Mouse (Mus musculus) cerebellum, adult 2 months (tissue): ENCODE results near the gene Arl4d. TPM values are rescaled to one million over a fixed set of nuclear protein-coding genes. Genes with fewer than 3 reads are reported as not detected.
"Not testable (repeated sequence)": the region's sequence is repeated elsewhere in the genome, so short reads cannot be mapped to it uniquely, and the experiment has no call there.

Experiments
- DNase-seq, 2 experiments: peaks; one replicate each; pipeline ENCODE4 v3.0.0; 2021
- H3K27ac ChIP-seq: fragments of 200-500 bp; 2 replicates; pipeline ENCODE4 v1.5.1; 2012; ENCODE audit warnings: low read length, control low read depth, inconsistent platforms; ENCODE audit not compliant: insufficient read depth
- H3K27me3 ChIP-seq: fragments of 200-500 bp; 2 replicates; pipeline ENCODE4 v1.6.1; 2012; ENCODE audit warnings: inconsistent platforms, mild to moderate bottlenecking, low read length, moderate library complexity; ENCODE audit not compliant: control insufficient read depth, insufficient read depth
- H3K4me1 ChIP-seq: fragments of 200-500 bp; 2 replicates; pipeline ENCODE4 v1.6.1; 2011; ENCODE audit warnings: low read length; ENCODE audit not compliant: control insufficient read depth, insufficient read depth
- H3K4me3 ChIP-seq: fragments of 200-500 bp; replicated peaks from 2 replicates; pipeline ENCODE3; 2011; ENCODE audit warnings: mild to moderate bottlenecking, low read depth, low read length, control low read depth; ENCODE audit not compliant: insufficient read depth
- CTCF ChIP-seq: fragments of 200-500 bp; IDR thresholded peaks from 2 replicates; pipeline ENCODE4 v1.5.1; 2011; ENCODE audit warnings: low read depth, mild to moderate bottlenecking, control low read depth, low read length, moderate library complexity, borderline replicate concordance; ENCODE audit not compliant: insufficient read depth
- POLR2A ChIP-seq: fragments of 200-500 bp; IDR thresholded peaks from 2 replicates; pipeline ENCODE4 v1.6.1; 2011; ENCODE audit warnings: low read length, control low read depth, borderline replicate concordance; ENCODE audit not compliant: insufficient read depth
- WGBS: fragments of 180-500 bp; shearing (Covaris S2); methylation state at CpG from one replicate; pipeline ENCODE4 v1.1.7; 2018; 5-methylcytosine and 5-hydroxymethylcytosine counted together
- polyA plus RNA-seq: library from polyadenylated mRNA; depleted of rRNA; stranded (reverse); fragments of >200 nt; gene quantifications from 2 replicates; pipeline ENCODE4 v1.2.3, GENCODE M21; 2012

The Arl4d gene
- polyA plus RNA-seq, 1 experiment, result 14.5 TPM

DNA sequence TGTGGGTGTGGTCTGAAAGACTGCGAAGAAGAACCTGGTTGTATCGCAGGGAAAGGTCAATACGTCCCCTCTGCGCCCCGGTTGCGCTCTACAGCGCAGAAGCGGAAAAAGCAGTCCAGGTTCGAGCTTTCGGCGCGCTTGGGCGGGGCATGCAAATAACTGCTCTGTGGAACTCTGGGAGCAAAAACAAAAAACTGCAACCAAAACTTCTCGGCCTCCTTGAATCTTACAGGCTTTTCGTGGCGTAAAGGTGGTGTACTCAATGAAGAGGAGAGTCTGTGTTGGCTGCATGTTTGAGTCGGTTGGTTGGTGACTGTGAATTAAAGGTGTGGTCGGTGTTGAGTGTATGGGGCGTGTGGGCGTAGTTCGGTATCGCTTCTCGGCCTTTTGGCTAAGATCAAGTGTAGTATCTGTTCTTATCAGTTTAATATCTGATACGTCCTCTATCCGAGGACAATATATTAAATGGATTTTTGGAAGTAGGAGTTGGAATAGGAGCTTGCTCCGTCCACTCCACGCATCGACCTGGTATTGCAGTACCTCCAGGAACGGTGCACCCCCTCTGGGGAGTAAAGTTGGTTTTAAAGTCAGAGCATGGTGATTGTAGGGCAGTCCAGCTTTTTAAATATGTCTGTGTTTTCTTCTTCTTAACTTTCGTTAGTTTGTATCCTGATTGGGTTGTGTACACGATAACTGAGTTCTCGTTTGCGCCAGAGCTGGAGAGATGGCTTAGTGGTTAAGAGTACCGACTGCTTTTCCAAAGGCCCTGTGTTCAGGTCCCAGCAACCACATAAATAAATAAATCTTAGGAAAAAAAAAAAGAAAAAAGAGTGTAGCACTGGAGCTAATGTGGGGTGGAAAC, 38.1 kb upstream of the Arl4d start, which contains the start of gene Rdm1:
Gene Rdm1 (plus strand): TSS at position 201 of the 862 bp plus-strand sequence.
- under 1% methylated on average over 34 of the region's 34 CpGs for WGBS
- peak; percentile 77 to 78 for DNase-seq
- Histone ChIP-seq H3K4me3 (peak within 1 kb of the TSS; percentile 69), H3K4me1 (no peaks in the 10 kb centered on the region), H3K27ac (no peak within 1 kb of the TSS), H3K27me3 (no peaks in the 10 kb centered on the region)
- TF ChIP-seq CTCF (no peak), POLR2A (peak; percentile 75; the same call in 1 of the 2 replicates)

DNA sequence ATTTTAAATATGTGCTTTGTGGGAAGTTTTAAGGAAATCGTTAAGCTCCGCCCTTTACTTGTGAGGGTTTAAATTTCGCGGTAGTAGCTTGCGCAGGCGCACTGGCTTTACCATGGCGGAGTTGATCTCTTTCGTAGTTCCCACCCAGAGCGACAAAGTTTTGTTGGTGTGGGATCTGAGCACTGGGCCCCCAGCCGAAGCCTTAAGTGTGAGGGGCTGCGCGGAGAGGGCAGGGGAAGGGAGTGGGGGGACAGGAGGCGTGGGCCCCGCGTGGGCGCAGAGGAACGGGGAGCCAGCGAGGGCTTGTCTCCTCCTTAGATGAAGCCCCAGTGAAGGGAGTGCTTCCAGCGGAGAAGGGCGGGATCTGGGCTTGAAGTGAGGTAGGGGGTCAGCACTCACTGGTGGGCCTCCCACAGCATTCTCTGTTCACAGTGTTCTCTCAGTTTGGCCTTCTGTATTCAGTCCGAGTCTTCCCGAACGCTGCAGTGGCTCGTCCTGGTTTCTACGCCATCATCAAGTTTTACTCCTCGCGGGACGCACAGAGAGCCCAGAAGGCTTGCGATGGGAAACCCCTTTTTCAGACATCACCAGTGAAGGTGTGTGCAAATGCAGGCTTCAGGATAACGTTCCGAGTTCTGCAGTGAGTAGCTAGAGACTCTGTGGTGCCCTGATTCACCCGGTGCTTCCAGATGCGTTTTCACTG, 37.3 kb upstream of the Arl4d start:
- peak; percentile 70 to 82 for DNase-seq
- no peaks in the 10 kb centered on the region for H3K4me1 ChIP-seq
- peak overlapping the region; percentile 69 for H3K4me3 ChIP-seq
- H3K27ac ChIP-seq, result no peak overlapping the region
- WGBS, result under 1% methylated on average over 32 of the region's 33 CpGs
- H3K27me3 ChIP-seq, result no peaks in the 10 kb centered on the region
- TF ChIP-seq POLR2A (no peak), CTCF (no peak)

DNA sequence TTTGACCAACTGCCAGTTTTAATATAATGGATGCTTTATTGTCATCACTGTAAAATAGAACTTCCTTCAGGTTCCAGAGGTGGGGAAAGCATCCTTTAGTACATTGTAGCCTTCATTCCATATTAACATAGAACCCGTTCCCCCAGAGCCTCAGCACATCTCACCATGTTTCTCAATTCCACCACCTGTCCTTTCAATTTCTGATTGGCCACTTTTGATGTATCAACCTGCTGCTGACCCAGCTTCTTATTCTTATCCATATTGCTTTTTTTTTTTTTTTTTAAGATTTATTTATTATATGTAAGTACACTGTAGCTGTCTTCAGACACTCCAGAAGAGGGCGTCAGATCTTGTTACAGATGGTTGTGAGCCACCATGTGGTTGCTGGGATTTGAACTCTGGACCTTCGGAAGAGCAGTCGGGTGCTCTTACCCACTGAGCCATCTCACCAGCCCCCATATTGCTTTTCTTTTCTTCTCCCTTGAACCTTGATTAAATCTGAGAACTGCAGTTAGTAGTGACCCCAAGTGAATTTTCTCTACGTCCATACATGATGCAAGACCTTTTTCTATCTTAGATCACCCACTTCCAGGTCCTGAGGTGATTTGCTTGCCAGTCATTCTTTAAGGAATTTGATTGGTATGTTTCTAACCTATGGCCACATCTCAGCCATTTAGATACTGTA, 36.5 kb upstream of the Arl4d start:
- H3K27me3 ChIP-seq, H3K27ac ChIP-seq, DNase-seq, H3K4me3 ChIP-seq, H3K4me1 ChIP-seq: not testable (repeated sequence)
- 59% methylated on average over 4 of the region's 5 CpGs for WGBS

DNA sequence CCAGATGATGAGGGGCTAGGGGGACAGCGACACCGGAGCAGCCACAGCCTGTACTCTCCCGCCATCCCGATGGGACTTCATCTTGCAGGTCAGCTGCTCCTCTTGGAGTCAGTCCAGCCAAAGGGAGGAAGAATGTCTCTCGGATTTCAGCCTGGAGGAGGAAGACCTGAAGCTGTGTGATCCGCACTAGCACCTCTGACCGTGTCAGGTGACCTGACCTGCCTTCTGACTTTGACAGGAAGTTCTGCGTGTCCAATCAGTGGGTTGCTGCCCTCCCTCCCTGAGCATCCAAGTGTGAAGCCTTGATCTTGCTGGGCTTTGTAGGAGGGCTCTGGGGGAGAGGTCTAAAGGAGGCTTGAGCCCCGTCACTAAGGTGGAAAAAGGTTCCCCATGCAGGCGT, 29.7 kb upstream of the Arl4d start:
- Histone ChIP-seq H3K27me3 (no peaks in the 10 kb centered on the region), H3K4me1 (no peaks in the 10 kb centered on the region; the same call in 1 of the 2 replicates), H3K4me3 (no peak overlapping the region), H3K27ac (no peak overlapping the region)
- 67% methylated on average over 10 of the region's 10 CpGs for WGBS
- DNase-seq, result no peak
- TF ChIP-seq POLR2A (no peak), CTCF (no peak)

DNA sequence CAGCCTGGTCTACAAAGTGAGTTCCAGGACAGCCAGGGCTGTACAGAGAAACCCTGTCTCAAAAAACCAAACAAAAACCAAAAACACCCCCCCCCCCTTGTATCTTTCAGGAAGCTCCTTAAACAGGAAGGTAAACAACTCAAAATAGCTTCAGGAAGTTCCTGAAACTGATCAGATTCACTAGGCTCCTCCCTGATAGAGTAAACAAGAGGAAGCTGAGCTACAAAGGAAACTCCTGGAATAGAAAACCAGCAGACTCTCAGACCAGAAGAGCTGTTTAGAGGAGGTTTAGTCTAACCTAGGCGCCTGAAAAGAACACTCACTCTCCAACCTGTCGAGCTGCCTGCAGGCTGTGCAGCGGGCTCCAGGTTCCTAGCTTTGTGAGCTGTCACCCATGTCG, 25.6 kb upstream of the Arl4d start:
- Histone ChIP-seq H3K27me3 (no peaks in the 10 kb centered on the region), H3K4me3 (no peak overlapping the region), H3K27ac (no peak overlapping the region), H3K4me1 (no peaks in the 10 kb centered on the region; the same call in 1 of the 2 replicates)
- WGBS, result 94% methylated on average over 4 of the region's 4 CpGs
- no peak for DNase-seq
- TF ChIP-seq CTCF (no peak), POLR2A (no peak)

DNA sequence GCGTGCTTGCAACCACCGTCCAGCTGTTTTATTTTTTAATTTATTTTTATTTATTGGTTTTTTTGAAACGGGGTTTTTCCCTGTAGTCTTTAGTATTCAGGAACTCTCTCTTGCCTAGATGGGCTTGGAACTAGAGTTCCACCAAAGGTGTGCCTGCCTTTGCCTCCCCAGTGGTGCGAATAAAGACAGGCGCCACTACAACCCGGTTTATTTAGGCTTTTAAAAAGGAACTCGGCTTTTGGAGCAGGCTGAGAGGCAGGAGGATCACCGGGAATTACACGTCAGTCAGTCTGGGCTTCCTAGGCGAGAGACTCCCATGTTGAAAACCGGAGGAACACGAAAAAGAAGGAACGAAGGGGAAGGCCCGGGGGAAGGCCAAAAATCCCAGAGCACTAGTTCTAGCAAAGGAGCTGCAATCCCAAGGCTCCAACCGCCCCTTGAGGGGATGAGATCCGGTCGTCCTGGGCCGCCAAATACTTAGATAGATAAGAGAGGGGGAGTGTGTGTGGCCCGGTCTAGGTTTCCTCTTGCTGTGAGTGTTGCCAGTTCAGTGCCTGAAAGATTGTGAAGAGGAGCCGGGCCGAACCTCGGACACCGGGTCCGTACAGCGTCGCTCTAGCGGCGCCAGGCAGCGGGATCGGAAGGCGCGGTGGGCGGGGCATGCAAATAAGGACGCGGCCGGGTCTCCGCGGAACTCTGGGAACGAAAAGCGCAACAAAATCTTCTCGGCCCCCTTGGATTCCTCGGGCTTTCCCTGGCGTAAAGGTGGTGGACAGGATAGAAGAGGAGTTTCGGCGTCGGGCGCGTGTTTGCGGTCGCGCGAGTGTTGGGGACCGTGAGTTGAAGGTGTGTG, 24.3 kb upstream of the Arl4d start:
- peak overlapping the region; percentile 56 for H3K4me3 ChIP-seq
- TF ChIP-seq POLR2A, result peak; percentile 59
- peak overlapping the region; percentile 94 for H3K27ac ChIP-seq
- DNase-seq, result peak; percentile 86 to 88
- H3K4me1 ChIP-seq, H3K27me3 ChIP-seq: not testable (repeated sequence)
- WGBS, result 4% methylated on average over 52 of the region's 53 CpGs

DNA sequence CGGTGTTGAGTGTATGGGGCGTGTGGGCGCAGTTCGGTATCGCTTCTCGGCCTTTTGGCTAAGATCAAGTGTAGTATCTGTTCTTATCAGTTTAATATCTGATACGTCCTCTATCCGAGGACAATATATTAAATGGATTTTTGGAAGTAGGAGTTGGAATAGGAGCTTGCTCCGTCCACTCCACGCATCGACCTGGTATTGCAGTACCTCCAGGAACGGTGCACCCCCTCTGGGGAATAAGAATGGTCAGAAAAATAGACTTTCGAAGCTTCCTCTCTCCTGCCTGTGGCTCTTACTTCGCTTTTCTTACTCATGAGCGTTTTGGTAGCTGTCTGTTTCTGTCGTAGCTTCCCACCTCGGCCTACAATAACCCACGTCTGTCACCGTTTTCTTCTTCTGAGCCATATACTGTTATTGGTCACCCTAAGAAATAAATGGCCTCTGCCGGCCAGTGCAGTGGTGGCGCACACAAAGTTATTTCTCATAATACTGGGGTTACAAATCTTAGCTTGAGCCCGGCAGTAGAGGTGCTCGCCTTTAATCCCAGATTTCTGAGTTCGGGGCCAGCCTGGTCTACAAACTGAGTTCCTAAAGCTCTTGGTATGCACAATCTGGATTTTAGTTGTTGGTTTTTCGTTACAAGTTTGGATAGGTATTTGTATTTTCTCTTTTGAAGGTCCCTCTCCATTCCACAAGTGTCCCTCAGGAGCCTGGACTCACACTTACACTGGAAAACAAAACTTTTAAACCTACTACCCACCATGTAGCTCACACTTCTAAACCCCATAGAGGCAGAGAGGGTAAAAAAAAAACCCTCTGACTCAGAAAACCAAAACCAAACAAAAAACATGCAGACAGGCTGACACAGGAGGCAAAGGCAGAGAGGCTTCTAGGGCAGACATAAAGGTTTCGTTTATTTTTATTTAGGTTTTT, 23.4 kb upstream of the Arl4d start:
- 5% methylated on average over 13 of the region's 26 CpGs for WGBS

More for the DNA sequence above, 23.4 kb upstream of the Arl4d start:
- not testable (repeated sequence) for H3K4me3 ChIP-seq, H3K27me3 ChIP-seq, H3K4me1 ChIP-seq
- DNase-seq, result peak; percentile 49 to 53
- H3K27ac ChIP-seq, result peak overlapping the region; percentile 86; the same call in 1 of the 2 replicates
